ENCODE assay signal across 9 mouse cellular contexts in genomic region chr9:57501861-57502260, GRCm38 (mm10). TPM values are rescaled to one million over a fixed set of nuclear protein-coding genes. Genes with fewer than 3 reads are reported as not detected.
A peak's percentile ranks its signal among the peaks of the same experiment; 100 is the strongest.
DNase-seq lines count a peak whose midpoint lies in the region; ATAC-seq and TF ChIP-seq lines count a peak whose summit lies in the region.
"Had no signal": no experiment of that assay in that cellular context is flagged by ENCODE, and none has a peak within 500 bp of the region (broad histone marks: within the 10 kb centered on the region; RNA-seq: fewer than 3 reads in every experiment).

No protein-coding gene starts in this region.

- H3K27ac ChIP-seq in heart, adult 2 months = no peak overlapping the region
- H3K27ac ChIP-seq in limb, embryonic 13.5 days = no peak overlapping the region

- no peak for TF ChIP-seq EP300 in heart, adult 2 months (IDR thresholded peaks at IDR 0.05; ENCODE audit: insufficient read depth, low read depth, low read length)

- no peak overlapping the region for H3K9ac ChIP-seq in heart, adult 2 months (ENCODE audit: low read depth, low read length)
- peak overlapping the region; percentile 25; the same call in 1 of the 2 replicates for H3K9ac ChIP-seq in limb, embryonic 13.5 days

- H3K27me3 ChIP-seq in heart, adult 2 months (ENCODE audit: control insufficient read depth, insufficient read depth, low read length) = peaks cover 5% of the 10 kb centered on the region
- peaks cover 95% of the 10 kb centered on the region for H3K27me3 ChIP-seq in limb, embryonic 13.5 days

- H3K4me1 ChIP-seq in heart, adult 2 months (ENCODE audit: control insufficient read depth, insufficient read depth, low read length) = no peaks in the 10 kb centered on the region
- peaks cover 41% of the 10 kb centered on the region for H3K4me1 ChIP-seq in limb, embryonic 13.5 days

- H3K79me2 ChIP-seq in heart, adult 2 months (replicated peaks; ENCODE audit: control insufficient read depth, insufficient read depth, low read length) = no peaks in the 10 kb centered on the region

- no peak for ATAC-seq in limb, embryonic 13.5 days (ENCODE audit: low FRiP score, low read depth)
- ATAC-seq in cerebellum, adult (ENCODE audit: insufficient number of reproducible peaks, low FRiP score, low TSS enrichment) = no peak

- H3K4me3 ChIP-seq in heart, adult 2 months = no peak overlapping the region
- no peak overlapping the region for H3K4me3 ChIP-seq in limb, embryonic 13.5 days

- TF ChIP-seq CTCF in heart, adult 2 months (IDR thresholded peaks at IDR 0.05) = no peak

- intact Hi-C loops in heart, adult 2 months (cut with DNase I) = no loop called here

- TF ChIP-seq POLR2A in heart, adult 2 months (IDR thresholded peaks at IDR 0.05; ENCODE audit: insufficient read depth, low read depth, low read length) = no peak

- H3K36me3 ChIP-seq in heart, adult 2 months (ENCODE audit: control insufficient read depth, insufficient read depth, low read length) = no peaks in the 10 kb centered on the region
- H3K36me3 ChIP-seq in limb, embryonic 13.5 days = no peaks in the 10 kb centered on the region

- WGBS in heart, adult 2 months = 23% methylated on average over 20 of the region's 20 CpGs
- WGBS in limb, embryonic 13.5 days = 2% methylated on average over 20 of the region's 20 CpGs

- H3K9me3 ChIP-seq in limb, embryonic 13.5 days = no peaks in the 10 kb centered on the region

- peak; percentile 87 for DNase-seq in heart, adult 11 months
- no peak for DNase-seq in heart, adult 2 months
- peak; percentile 18 for DNase-seq in thymus, postnatal 4 days
- no peak for DNase-seq in thymus, postnatal 14 days
- DNase-seq in spleen, postnatal 36 days (ENCODE audit: low spot score in 2 of 2) = no peak
- DNase-seq in layer of hippocampus, adult 8-10 months (ENCODE audit: low spot score in 2 of 2) = no peak

- peak overlapping the region; percentile 96 for H3K4me2 ChIP-seq in limb, embryonic 13.5 days (replicated peaks)

RNA-seq across cellular contexts. Expression of gene Rpp25, which starts 2.0 kb away (rescaled TPM):
- 1 to 10 TPM; 1.6 TPM for total RNA-seq in heart, adult 2 months (2021)
- polyA plus RNA-seq in heart, adult 2 months (2012; rRNA removed) = 2.1 TPM in 2 replicates
- polyA plus RNA-seq in limb, embryonic 13.5 days (2015; fragmentation: Nextera tagmentation; extraction: Ambion mirVana) = 0.87 and 1.9 TPM in 2 replicates
- total RNA-seq in layer of hippocampus, adult 8-10 months (2022) = 10 to 100 TPM in 3 of 4 experiments, 1 to 10 TPM in 1; 9.1 to 11.8 (median 10.3) TPM
- total RNA-seq: liver, adult 2 months had no signal
- polyA plus RNA-seq: liver, adult 2 months had no signal

RNA-seq across cellular contexts. Expression of gene Cox5a, which starts 19.2 kb away (rescaled TPM):
- total RNA-seq in heart, adult 2 months (2021) = 1,000 to 10,000 TPM; 2,350 to 2,717 TPM
- polyA plus RNA-seq in heart, adult 2 months (2012; rRNA removed) = 1,522 and 1,780 TPM in 2 replicates
- polyA plus RNA-seq in limb, embryonic 13.5 days (2015; fragmentation: Nextera tagmentation; extraction: Ambion mirVana) = 495 and 497 TPM in 2 replicates
- total RNA-seq in layer of hippocampus, adult 8-10 months (2022) = 100 to 1,000 TPM; 345 to 380 (median 364) TPM

RNA-seq across cellular contexts. Expression of gene Scamp5, which starts 34.0 kb away (rescaled TPM):
- 1 to 10 TPM; 3.9 to 4.9 TPM for total RNA-seq in heart, adult 2 months (2021)
- polyA plus RNA-seq in heart, adult 2 months (2012; rRNA removed) = 15.9 and 21.4 TPM in 2 replicates
- polyA plus RNA-seq in limb, embryonic 13.5 days (2015; fragmentation: Nextera tagmentation; extraction: Ambion mirVana) = 12.2 and 12.9 TPM in 2 replicates
- total RNA-seq in layer of hippocampus, adult 8-10 months (2022) = 100 to 1,000 TPM; 361 to 395 (median 373) TPM

RNA-seq across cellular contexts. Expression of gene Fam219b, which starts 35.5 kb away (rescaled TPM):
- 1 to 10 TPM; 8.1 to 8.3 TPM for total RNA-seq in heart, adult 2 months (2021)
- 3.1 and 4.7 TPM in 2 replicates for polyA plus RNA-seq in heart, adult 2 months (2012; rRNA removed)
- polyA plus RNA-seq in limb, embryonic 13.5 days (2015; fragmentation: Nextera tagmentation; extraction: Ambion mirVana) = 24.2 and 26.8 TPM in 2 replicates
- 10 to 100 TPM; 16.0 to 23.5 (median 20.0) TPM for total RNA-seq in layer of hippocampus, adult 8-10 months (2022)

RNA-seq across cellular contexts. Expression of gene Mpi, which starts 50.7 kb away (rescaled TPM):
- total RNA-seq in heart, adult 2 months (2021) = 100 to 1,000 TPM; 119 to 132 TPM
- polyA plus RNA-seq in heart, adult 2 months (2012; rRNA removed) = 146 and 266 TPM in 2 replicates
- 56.3 and 58.8 TPM in 2 replicates for polyA plus RNA-seq in limb, embryonic 13.5 days (2015; fragmentation: Nextera tagmentation; extraction: Ambion mirVana)
- 10 to 100 TPM; 68.8 to 80.6 (median 77.5) TPM for total RNA-seq in layer of hippocampus, adult 8-10 months (2022)

Comparison
In these comparisons a context has a peak if more than half of its experiments do, and no peak if none do; other contexts are left out.
1. DNase-seq: peak in heart, adult 11 months (single experiment) and thymus, postnatal 4 days (single experiment); none in heart, adult 2 months (0 of 2), thymus, postnatal 14 days (single experiment), spleen, postnatal 36 days (0 of 2) and layer of hippocampus, adult 8-10 months (0 of 2).
2. RNA of gene Cox5a, which starts 19.2 kb away (total RNA-seq): 2,350 to 2,717 TPM in heart, adult 2 months; 345 to 380 TPM in layer of hippocampus, adult 8-10 months; every median in the first group is over 4 times any median in the second.
3. RNA of gene Scamp5, which starts 34.0 kb away (total RNA-seq): 361 to 395 TPM in layer of hippocampus, adult 8-10 months; 3.9 to 4.9 TPM in heart, adult 2 months; every median in the first group is over 10 times any median in the second.